Mouse (Mus musculus): Measurements from ENCODE around the gene Sort1.

DNA sequence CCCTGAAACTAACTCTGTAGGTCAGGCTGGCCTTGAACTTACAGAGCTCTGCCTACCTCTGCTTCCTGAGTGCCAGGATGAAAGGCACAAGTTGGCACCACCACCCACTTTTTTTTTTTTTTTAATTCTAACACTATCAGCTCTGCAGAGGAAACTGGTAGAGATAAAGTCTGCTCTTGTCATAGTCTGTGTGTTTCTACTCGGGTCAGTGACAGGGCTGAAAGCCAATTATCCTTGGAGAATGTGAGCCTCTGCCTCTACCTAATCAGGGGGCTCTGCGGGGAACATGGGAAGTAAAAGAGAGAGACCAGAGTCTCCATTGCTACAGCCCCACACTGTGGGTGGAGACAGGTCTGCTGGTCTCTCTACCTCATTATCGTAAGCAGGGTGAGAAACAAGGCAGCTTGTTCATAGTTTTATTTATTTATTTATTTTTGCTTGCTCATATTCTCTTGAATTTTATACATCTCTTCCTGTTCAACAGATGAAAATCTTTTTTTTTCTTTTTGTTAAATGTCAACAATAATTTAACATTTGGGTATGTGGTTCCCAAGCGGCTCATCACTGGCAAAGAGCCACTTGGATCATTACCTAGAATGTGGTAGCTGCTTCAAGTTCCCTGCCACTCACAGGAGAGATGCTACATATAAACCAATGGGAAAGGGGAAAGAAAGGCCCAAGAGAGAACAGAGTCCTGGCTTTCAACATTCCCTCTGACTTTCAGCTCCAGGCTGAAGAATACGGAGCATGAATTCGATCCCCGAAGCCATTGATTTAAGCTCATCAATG is 95.2 kb downstream of the Sort1 start:
- TF ChIP-seq CTCF (conservative IDR thresholded peaks at IDR 0.05; ENCODE audit: low read length) (no peak), POU5F1 (IDR thresholded peaks at IDR 0.05; ENCODE audit: borderline replicate concordance, low read length) (no peak)
